Mouse (Mus musculus): ENCODE measurements at regions not wholly inside any gene's neighbourhood (a gene's known extent, or its start where the extent isn't known, plus 50 kb on each side); places are given as distances from the start of the nearest gene placed in this dataset.

GRCm38 (mm10) chr12:95267187-95267586, 424.8 kb upstream of the Flrt2 start:
- no peaks in the 10 kb centered on the region for H3K4me1 ChIP-seq (replicated peaks)
- no peak overlapping the region for H3K4me3 ChIP-seq
- 67% methylated on average over 3 of the region's 3 CpGs for WGBS
- no peak overlapping the region for H3K4me2 ChIP-seq
- no peak for ATAC-seq (ENCODE audit: low FRiP score, low read depth)
- H3K9me3 ChIP-seq: no peaks in the 10 kb centered on the region
- H3K36me3 ChIP-seq: no peaks in the 10 kb centered on the region
- no peaks in the 10 kb centered on the region for H3K27me3 ChIP-seq
- no peak overlapping the region for H3K27ac ChIP-seq (replicated peaks)
- H3K9ac ChIP-seq: no peak overlapping the region

- no peak overlapping the region for H3K27ac ChIP-seq (replicated peaks)
These were observed 386.6 kb upstream of the Flrt2 start for GRCm38 (mm10) chr12:95305386-95305785.

GRCm38 (mm10) chr12:95315151-95315750, 376.8 kb upstream of the Flrt2 start:
- H3K27me3 ChIP-seq: no peaks in the 10 kb centered on the region
- no peaks in the 10 kb centered on the region for H3K4me1 ChIP-seq (replicated peaks)
- no peak overlapping the region for H3K4me3 ChIP-seq
- H3K36me3 ChIP-seq: no peaks in the 10 kb centered on the region
- H3K9me3 ChIP-seq: no peaks in the 10 kb centered on the region
- 95% methylated on average over 2 of the region's 2 CpGs for WGBS
- H3K9ac ChIP-seq: no peak overlapping the region
- H3K27ac ChIP-seq (replicated peaks): no peak overlapping the region
- H3K4me2 ChIP-seq: no peak overlapping the region
- ATAC-seq (ENCODE audit: low FRiP score, low read depth): no peak

More at GRCm38 (mm10) chr12:95305386-95305785, 386.6 kb upstream of the Flrt2 start:
- Histone ChIP-seq H3K4me1 (replicated peaks) (no peaks in the 10 kb centered on the region), H3K4me3 (no peak overlapping the region), H3K27me3 (no peaks in the 10 kb centered on the region), H3K4me2 (no peak overlapping the region), H3K9me3 (no peaks in the 10 kb centered on the region), H3K9ac (no peak overlapping the region), H3K36me3 (no peaks in the 10 kb centered on the region)
- ATAC-seq (ENCODE audit: low FRiP score, low read depth): no peak
- 86% methylated on average over 2 of the region's 2 CpGs for WGBS

GRCm38 (mm10) chr12:95316820-95317219, 375.2 kb upstream of the Flrt2 start:
- H3K4me2 ChIP-seq: no peak overlapping the region
- no peak overlapping the region for H3K27ac ChIP-seq (replicated peaks)
- no peak overlapping the region for H3K9ac ChIP-seq
- no peaks in the 10 kb centered on the region for H3K36me3 ChIP-seq
- H3K4me3 ChIP-seq: no peak overlapping the region
- ATAC-seq (ENCODE audit: low FRiP score, low read depth): no peak
- H3K4me1 ChIP-seq (replicated peaks): no peaks in the 10 kb centered on the region
- no peaks in the 10 kb centered on the region for H3K9me3 ChIP-seq
- H3K27me3 ChIP-seq: no peaks in the 10 kb centered on the region
- 50% methylated on average over 1 of the region's 1 CpGs for WGBS

GRCm38 (mm10) chr12:95321693-95322092, 370.3 kb upstream of the Flrt2 start:
- Histone ChIP-seq H3K4me1 (replicated peaks) (no peaks in the 10 kb centered on the region), H3K9ac (no peak overlapping the region), H3K4me3 (no peak overlapping the region), H3K4me2 (no peak overlapping the region), H3K36me3 (no peaks in the 10 kb centered on the region), H3K9me3 (no peaks in the 10 kb centered on the region), H3K27me3 (no peaks in the 10 kb centered on the region), H3K27ac (replicated peaks) (no peak overlapping the region)
- WGBS: 56% methylated on average over 3 of the region's 3 CpGs
- no peak for ATAC-seq (ENCODE audit: low FRiP score, low read depth)

- H3K4me1 ChIP-seq (replicated peaks): no peaks in the 10 kb centered on the region
- no peak overlapping the region for H3K27ac ChIP-seq (replicated peaks)
- H3K4me2 ChIP-seq: no peak overlapping the region
- 82% methylated on average over 1 of the region's 1 CpGs for WGBS
- ATAC-seq (ENCODE audit: low FRiP score, low read depth): no peak
- no peaks in the 10 kb centered on the region for H3K9me3 ChIP-seq
- no peaks in the 10 kb centered on the region for H3K36me3 ChIP-seq
- H3K9ac ChIP-seq: no peak overlapping the region
- no peaks in the 10 kb centered on the region for H3K27me3 ChIP-seq
- H3K4me3 ChIP-seq: no peak overlapping the region
These were observed 362.4 kb upstream of the Flrt2 start for GRCm38 (mm10) chr12:95329666-95330065.

- no peak for ATAC-seq (ENCODE audit: low FRiP score, low read depth)
- Histone ChIP-seq H3K4me1 (replicated peaks) (no peaks in the 10 kb centered on the region), H3K4me2 (no peak overlapping the region), H3K4me3 (no peak overlapping the region), H3K36me3 (no peaks in the 10 kb centered on the region), H3K9ac (no peak overlapping the region), H3K9me3 (no peaks in the 10 kb centered on the region), H3K27me3 (no peaks in the 10 kb centered on the region), H3K27ac (replicated peaks) (no peak overlapping the region)
- WGBS: 88% methylated on average over 5 of the region's 5 CpGs
These were observed 344.2 kb upstream of the Flrt2 start for GRCm38 (mm10) chr12:95347786-95348185.

- Histone ChIP-seq H3K27ac (replicated peaks) (no peak overlapping the region), H3K36me3 (no peaks in the 10 kb centered on the region), H3K9me3 (no peaks in the 10 kb centered on the region), H3K4me1 (replicated peaks) (no peaks in the 10 kb centered on the region), H3K27me3 (no peaks in the 10 kb centered on the region), H3K4me3 (no peak overlapping the region), H3K4me2 (no peak overlapping the region), H3K9ac (no peak overlapping the region)
- 34% methylated on average over 6 of the region's 6 CpGs for WGBS
- no peak for ATAC-seq (ENCODE audit: low FRiP score, low read depth)
These were observed 336.9 kb upstream of the Flrt2 start for GRCm38 (mm10) chr12:95355151-95355550.

GRCm38 (mm10) chr12:95384248-95384964, 307.6 kb upstream of the Flrt2 start:
- WGBS: 51% methylated on average over 3 of the region's 3 CpGs
- H3K9ac ChIP-seq: no peak overlapping the region
- no peaks in the 10 kb centered on the region for H3K4me1 ChIP-seq (replicated peaks)
- no peak for ATAC-seq (ENCODE audit: low FRiP score, low read depth)
- no peak overlapping the region for H3K27ac ChIP-seq (replicated peaks)
- H3K36me3 ChIP-seq: no peaks in the 10 kb centered on the region
- no peak overlapping the region for H3K4me2 ChIP-seq
- no peaks in the 10 kb centered on the region for H3K27me3 ChIP-seq
- H3K4me3 ChIP-seq: no peak overlapping the region
- H3K9me3 ChIP-seq: no peaks in the 10 kb centered on the region

- no peaks in the 10 kb centered on the region for H3K27me3 ChIP-seq
- WGBS: 49% methylated on average over 3 of the region's 3 CpGs
- H3K36me3 ChIP-seq: no peaks in the 10 kb centered on the region
- H3K4me1 ChIP-seq (replicated peaks): no peaks in the 10 kb centered on the region
- no peaks in the 10 kb centered on the region for H3K9me3 ChIP-seq
- H3K4me2 ChIP-seq: no peak overlapping the region
- H3K27ac ChIP-seq (replicated peaks): no peak overlapping the region
- no peak overlapping the region for H3K4me3 ChIP-seq
- no peak for ATAC-seq (ENCODE audit: low FRiP score, low read depth)
- H3K9ac ChIP-seq: no peak overlapping the region
These were observed 306.3 kb upstream of the Flrt2 start for GRCm38 (mm10) chr12:95385688-95386087.

GRCm38 (mm10) chr12:95388185-95388584, 303.8 kb upstream of the Flrt2 start:
- H3K4me1 ChIP-seq (replicated peaks): no peaks in the 10 kb centered on the region
- H3K4me2 ChIP-seq: no peak overlapping the region
- H3K4me3 ChIP-seq: no peak overlapping the region
- H3K27ac ChIP-seq (replicated peaks): no peak overlapping the region
- H3K9ac ChIP-seq: no peak overlapping the region
- ATAC-seq (ENCODE audit: low FRiP score, low read depth): no peak
- 89% methylated on average over 2 of the region's 2 CpGs for WGBS
- no peaks in the 10 kb centered on the region for H3K27me3 ChIP-seq
- no peaks in the 10 kb centered on the region for H3K36me3 ChIP-seq
- H3K9me3 ChIP-seq: no peaks in the 10 kb centered on the region

GRCm38 (mm10) chr12:95392821-95393220, 299.2 kb upstream of the Flrt2 start:
- no peaks in the 10 kb centered on the region for H3K36me3 ChIP-seq
- no peaks in the 10 kb centered on the region for H3K27me3 ChIP-seq
- H3K9ac ChIP-seq: no peak overlapping the region
- no peak for ATAC-seq (ENCODE audit: low FRiP score, low read depth)
- no peak overlapping the region for H3K4me2 ChIP-seq
- no peaks in the 10 kb centered on the region for H3K4me1 ChIP-seq (replicated peaks)
- 51% methylated on average over 1 of the region's 1 CpGs for WGBS
- H3K27ac ChIP-seq (replicated peaks): no peak overlapping the region
- H3K4me3 ChIP-seq: no peak overlapping the region
- H3K9me3 ChIP-seq: no peaks in the 10 kb centered on the region
